Mouse (Mus musculus): ENCODE data around the gene Dab2ip. TPM values are rescaled to one million over a fixed set of nuclear protein-coding genes. Genes with fewer than 3 reads are reported as not detected.

The Dab2ip gene
- polyA plus RNA-seq, 1 experiment from 2014 or later: 33.2 TPM

GRCm38 (mm10) chr2:35598819-35599218, 40.8 kb downstream of the Dab2ip start:
- no peaks in the 10 kb centered on the region for H3K27me3 ChIP-seq (ENCODE audit: control insufficient read depth, insufficient read depth, low read depth, low read length)
- no peaks in the 10 kb centered on the region for H3K36me3 ChIP-seq (ENCODE audit: control insufficient read depth, insufficient read depth, low read length)
- no peak overlapping the region for H3K9ac ChIP-seq (ENCODE audit: low read depth, low read length)
- H3K27ac ChIP-seq (ENCODE audit: low read length): no peak overlapping the region
- H3K4me3 ChIP-seq (ENCODE audit: low read depth, low read length): no peak overlapping the region
- no peak overlapping the region for H3K4me2 ChIP-seq (ENCODE audit: low read length)
- no peaks in the 10 kb centered on the region for H3K4me1 ChIP-seq (ENCODE audit: control insufficient read depth, insufficient read depth, low read length)
- H3K9me3 ChIP-seq (replicated peaks; ENCODE audit: control insufficient read depth, low read length, poor library complexity, severe bottlenecking): no peaks in the 10 kb centered on the region
- no peak for ATAC-seq
- 76% methylated on average over 3 of the region's 3 CpGs for WGBS

- WGBS: 71% methylated on average over 3 of the region's 3 CpGs
Observed at GRCm38 (mm10) chr2:35601665-35602064, 43.6 kb downstream of the Dab2ip start.

GRCm38 (mm10) chr2:35607476-35607875, 49.4 kb downstream of the Dab2ip start:
- Histone ChIP-seq H3K27ac (ENCODE audit: low read length) (no peak overlapping the region), H3K27me3 (ENCODE audit: control insufficient read depth, insufficient read depth, low read depth, low read length) (no peaks in the 10 kb centered on the region), H3K36me3 (ENCODE audit: control insufficient read depth, insufficient read depth, low read length) (no peaks in the 10 kb centered on the region), H3K4me1 (ENCODE audit: control insufficient read depth, insufficient read depth, low read length) (peaks cover 27% of the 10 kb centered on the region), H3K9me3 (replicated peaks; ENCODE audit: control insufficient read depth, low read length, poor library complexity, severe bottlenecking) (no peaks in the 10 kb centered on the region), H3K4me2 (ENCODE audit: low read length) (no peak overlapping the region), H3K4me3 (ENCODE audit: low read depth, low read length) (no peak overlapping the region), H3K9ac (ENCODE audit: low read depth, low read length) (no peak overlapping the region; the same call in 1 of the 2 replicates)
- 6% methylated on average over 8 of the region's 8 CpGs for WGBS
- ATAC-seq: no peak

More at GRCm38 (mm10) chr2:35601665-35602064, 43.6 kb downstream of the Dab2ip start:
- H3K9me3 ChIP-seq (replicated peaks; ENCODE audit: control insufficient read depth, low read length, poor library complexity, severe bottlenecking): no peaks in the 10 kb centered on the region
- H3K27ac ChIP-seq (ENCODE audit: low read length): no peak overlapping the region
- H3K4me3 ChIP-seq (ENCODE audit: low read depth, low read length): no peak overlapping the region
- H3K27me3 ChIP-seq (ENCODE audit: control insufficient read depth, insufficient read depth, low read depth, low read length): no peaks in the 10 kb centered on the region
- no peak overlapping the region for H3K4me2 ChIP-seq (ENCODE audit: low read length)
- H3K4me1 ChIP-seq (ENCODE audit: control insufficient read depth, insufficient read depth, low read length): no peaks in the 10 kb centered on the region
- no peaks in the 10 kb centered on the region for H3K36me3 ChIP-seq (ENCODE audit: control insufficient read depth, insufficient read depth, low read length)
- no peak overlapping the region for H3K9ac ChIP-seq (ENCODE audit: low read depth, low read length)
- ATAC-seq: no peak

- no peaks in the 10 kb centered on the region for H3K36me3 ChIP-seq (ENCODE audit: control insufficient read depth, insufficient read depth, low read length)
- no peak for ATAC-seq
- no peak overlapping the region for H3K9ac ChIP-seq (ENCODE audit: low read depth, low read length)
- H3K27ac ChIP-seq (ENCODE audit: low read length): no peak overlapping the region
- H3K4me3 ChIP-seq (ENCODE audit: low read depth, low read length): no peak overlapping the region
- 88% methylated on average over 7 of the region's 7 CpGs for WGBS
- no peak overlapping the region for H3K4me2 ChIP-seq (ENCODE audit: low read length)
- no peaks in the 10 kb centered on the region for H3K27me3 ChIP-seq (ENCODE audit: control insufficient read depth, insufficient read depth, low read depth, low read length)
- peaks cover 27% of the 10 kb centered on the region for H3K4me1 ChIP-seq (ENCODE audit: control insufficient read depth, insufficient read depth, low read length)
- H3K9me3 ChIP-seq (replicated peaks; ENCODE audit: control insufficient read depth, low read length, poor library complexity, severe bottlenecking): no peaks in the 10 kb centered on the region
Observed at GRCm38 (mm10) chr2:35608856-35609255, 50.8 kb downstream of the Dab2ip start.

- 59% methylated on average over 9 of the region's 9 CpGs for WGBS
- no peak overlapping the region for H3K4me2 ChIP-seq (ENCODE audit: low read length)
- H3K9ac ChIP-seq (ENCODE audit: low read depth, low read length): no peak overlapping the region
- no peaks in the 10 kb centered on the region for H3K27me3 ChIP-seq (ENCODE audit: control insufficient read depth, insufficient read depth, low read depth, low read length)
- no peaks in the 10 kb centered on the region for H3K36me3 ChIP-seq (ENCODE audit: control insufficient read depth, insufficient read depth, low read length)
- H3K4me3 ChIP-seq (ENCODE audit: low read depth, low read length): no peak overlapping the region
- H3K9me3 ChIP-seq (replicated peaks; ENCODE audit: control insufficient read depth, low read length, poor library complexity, severe bottlenecking): no peaks in the 10 kb centered on the region
- no peak overlapping the region for H3K27ac ChIP-seq (ENCODE audit: low read length)
- H3K4me1 ChIP-seq (ENCODE audit: control insufficient read depth, insufficient read depth, low read length): peaks cover 27% of the 10 kb centered on the region
- ATAC-seq: peak; percentile 29
Observed at GRCm38 (mm10) chr2:35609317-35609716, 51.3 kb downstream of the Dab2ip start.

GRCm38 (mm10) chr2:35610168-35610951, 52.3 kb downstream of the Dab2ip start:
- peak overlapping the region; percentile 29 for H3K4me2 ChIP-seq (ENCODE audit: low read length)
- no peak overlapping the region for H3K9ac ChIP-seq (ENCODE audit: low read depth, low read length)
- ATAC-seq: peak; percentile 23
- H3K36me3 ChIP-seq (ENCODE audit: control insufficient read depth, insufficient read depth, low read length): no peaks in the 10 kb centered on the region
- H3K27me3 ChIP-seq (ENCODE audit: control insufficient read depth, insufficient read depth, low read depth, low read length): no peaks in the 10 kb centered on the region
- H3K4me3 ChIP-seq (ENCODE audit: low read depth, low read length): no peak overlapping the region
- WGBS: 5% methylated on average over 11 of the region's 11 CpGs
- no peaks in the 10 kb centered on the region for H3K9me3 ChIP-seq (replicated peaks; ENCODE audit: control insufficient read depth, low read length, poor library complexity, severe bottlenecking)
- peaks cover 27% of the 10 kb centered on the region for H3K4me1 ChIP-seq (ENCODE audit: control insufficient read depth, insufficient read depth, low read length)
- no peak overlapping the region for H3K27ac ChIP-seq (ENCODE audit: low read length)

GRCm38 (mm10) chr2:35610976-35611375, 52.9 kb downstream of the Dab2ip start:
- Histone ChIP-seq H3K9ac (ENCODE audit: low read depth, low read length) (0 out of 2 replicates have a peak overlapping the region, but pooled peaks have one; percentile 7), H3K4me2 (ENCODE audit: low read length) (no peak overlapping the region), H3K4me3 (ENCODE audit: low read depth, low read length) (no peak overlapping the region), H3K9me3 (replicated peaks; ENCODE audit: control insufficient read depth, low read length, poor library complexity, severe bottlenecking) (no peaks in the 10 kb centered on the region), H3K36me3 (ENCODE audit: control insufficient read depth, insufficient read depth, low read length) (no peaks in the 10 kb centered on the region), H3K27me3 (ENCODE audit: control insufficient read depth, insufficient read depth, low read depth, low read length) (no peaks in the 10 kb centered on the region), H3K27ac (ENCODE audit: low read length) (no peak overlapping the region), H3K4me1 (ENCODE audit: control insufficient read depth, insufficient read depth, low read length) (peaks cover 27% of the 10 kb centered on the region)
- no peak for ATAC-seq
- WGBS: 59% methylated on average over 7 of the region's 7 CpGs

- H3K27ac ChIP-seq (ENCODE audit: low read length): no peak overlapping the region
- WGBS: 82% methylated on average over 4 of the region's 4 CpGs
Observed at GRCm38 (mm10) chr2:35611645-35612044, 53.6 kb downstream of the Dab2ip start.

GRCm38 (mm10) chr2:35612297-35612696, 54.2 kb downstream of the Dab2ip start:
- Histone ChIP-seq H3K4me1 (ENCODE audit: control insufficient read depth, insufficient read depth, low read length) (peaks cover 27% of the 10 kb centered on the region), H3K4me2 (ENCODE audit: low read length) (no peak overlapping the region), H3K36me3 (ENCODE audit: control insufficient read depth, insufficient read depth, low read length) (no peaks in the 10 kb centered on the region), H3K27me3 (ENCODE audit: control insufficient read depth, insufficient read depth, low read depth, low read length) (no peaks in the 10 kb centered on the region), H3K9ac (ENCODE audit: low read depth, low read length) (no peak overlapping the region), H3K27ac (ENCODE audit: low read length) (no peak overlapping the region), H3K4me3 (ENCODE audit: low read depth, low read length) (no peak overlapping the region), H3K9me3 (replicated peaks; ENCODE audit: control insufficient read depth, low read length, poor library complexity, severe bottlenecking) (no peaks in the 10 kb centered on the region)
- no peak for ATAC-seq
- 87% methylated on average over 7 of the region's 7 CpGs for WGBS

More at GRCm38 (mm10) chr2:35611645-35612044, 53.6 kb downstream of the Dab2ip start:
- Histone ChIP-seq H3K4me2 (ENCODE audit: low read length) (no peak overlapping the region), H3K4me1 (ENCODE audit: control insufficient read depth, insufficient read depth, low read length) (peaks cover 27% of the 10 kb centered on the region), H3K4me3 (ENCODE audit: low read depth, low read length) (no peak overlapping the region), H3K36me3 (ENCODE audit: control insufficient read depth, insufficient read depth, low read length) (no peaks in the 10 kb centered on the region), H3K9ac (ENCODE audit: low read depth, low read length) (no peak overlapping the region), H3K9me3 (replicated peaks; ENCODE audit: control insufficient read depth, low read length, poor library complexity, severe bottlenecking) (no peaks in the 10 kb centered on the region), H3K27me3 (ENCODE audit: control insufficient read depth, insufficient read depth, low read depth, low read length) (no peaks in the 10 kb centered on the region)
- no peak for ATAC-seq
